Mouse (Mus musculus): ENCODE measurements around the gene Gm17651. TPM values are rescaled to one million over a fixed set of nuclear protein-coding genes. Genes with fewer than 3 reads are reported as not detected.

Gene Gm17651
- polyA plus RNA-seq, 1 experiment from 2014 or later = not detected

GRCm38 (mm10) chr3:97680631-97681320 is 6.3 kb upstream of the Gm17651 start:
- 1% methylated on average over 28 of the region's 28 CpGs for WGBS
- H3K36me3 ChIP-seq = no peaks in the 10 kb centered on the region
- no peaks in the 10 kb centered on the region for H3K9me3 ChIP-seq (replicated peaks)
- peak overlapping the region; percentile 95 for H3K4me2 ChIP-seq
- peaks cover 6% of the 10 kb centered on the region; the same call in 1 of the 2 replicates for H3K27me3 ChIP-seq (replicated peaks)
- no peak overlapping the region for H3K27ac ChIP-seq (ENCODE audit: poor library complexity, severe bottlenecking)
- H3K9ac ChIP-seq = peak overlapping the region; percentile 64
- ATAC-seq (ENCODE audit: insufficient number of reproducible peaks, low FRiP score) = peak; percentile 80
- H3K4me1 ChIP-seq (replicated peaks) = peaks cover 31% of the 10 kb centered on the region
- H3K4me3 ChIP-seq = peak overlapping the region; percentile 47

- H3K4me3 ChIP-seq = no peak overlapping the region
- WGBS = 98% methylated on average over 3 of the region's 3 CpGs
- H3K9ac ChIP-seq = no peak overlapping the region
- H3K9me3 ChIP-seq (replicated peaks) = no peaks in the 10 kb centered on the region
- H3K4me1 ChIP-seq (replicated peaks) = peaks cover 17% of the 10 kb centered on the region
- ATAC-seq (ENCODE audit: insufficient number of reproducible peaks, low FRiP score) = no peak
- no peak overlapping the region for H3K4me2 ChIP-seq
- peaks cover 2% of the 10 kb centered on the region; the same call in 1 of the 2 replicates for H3K36me3 ChIP-seq
- H3K27ac ChIP-seq (ENCODE audit: poor library complexity, severe bottlenecking) = no peak overlapping the region
- H3K27me3 ChIP-seq (replicated peaks) = peaks cover 6% of the 10 kb centered on the region; the same call in 1 of the 2 replicates
Measured at GRCm38 (mm10) chr3:97678416-97678815, 3.9 kb upstream of the Gm17651 start.

- Histone ChIP-seq H3K9me3 (replicated peaks) (no peaks in the 10 kb centered on the region), H3K36me3 (peaks cover 11% of the 10 kb centered on the region), H3K27me3 (replicated peaks) (peaks cover 6% of the 10 kb centered on the region; the same call in 1 of the 2 replicates), H3K4me1 (replicated peaks) (0 out of 2 replicates have a peak, but pooled peaks cover under 1% of the 10 kb centered on the region), H3K27ac (ENCODE audit: poor library complexity, severe bottlenecking) (no peak overlapping the region), H3K9ac (no peak overlapping the region), H3K4me3 (no peak overlapping the region), H3K4me2 (no peak overlapping the region)
- WGBS = 81% methylated on average over 3 of the region's 3 CpGs
- no peak for ATAC-seq (ENCODE audit: insufficient number of reproducible peaks, low FRiP score)
Measured at GRCm38 (mm10) chr3:97676126-97676525, 1.6 kb upstream of the Gm17651 start.

GRCm38 (mm10) chr3:97667093-97667675 is 7.3 kb downstream of the Gm17651 start:
- WGBS = 30% methylated on average over 14 of the region's 14 CpGs
- H3K36me3 ChIP-seq = peaks cover 73% of the 10 kb centered on the region
- no peak overlapping the region for H3K4me3 ChIP-seq
- H3K9ac ChIP-seq = no peak overlapping the region
- H3K27me3 ChIP-seq (replicated peaks) = no peaks in the 10 kb centered on the region
- ATAC-seq (ENCODE audit: insufficient number of reproducible peaks, low FRiP score) = no peak
- H3K4me2 ChIP-seq = peak overlapping the region; percentile 2; the same call in 1 of the 2 replicates
- H3K9me3 ChIP-seq (replicated peaks) = no peaks in the 10 kb centered on the region
- H3K4me1 ChIP-seq (replicated peaks) = peaks cover 30% of the 10 kb centered on the region
- H3K27ac ChIP-seq (ENCODE audit: poor library complexity, severe bottlenecking) = peak overlapping the region; percentile 58

GRCm38 (mm10) chr3:97666154-97666553 is 8.3 kb downstream of the Gm17651 start:
- peaks cover 35% of the 10 kb centered on the region for H3K4me1 ChIP-seq (replicated peaks)

GRCm38 (mm10) chr3:97665525-97665924 is 9.0 kb downstream of the Gm17651 start:
- H3K9ac ChIP-seq = no peak overlapping the region

More at GRCm38 (mm10) chr3:97666154-97666553, 8.3 kb downstream of the Gm17651 start:
- H3K27me3 ChIP-seq (replicated peaks) = no peaks in the 10 kb centered on the region
- no peak overlapping the region for H3K4me3 ChIP-seq
- H3K4me2 ChIP-seq = no peak overlapping the region
- H3K36me3 ChIP-seq = peaks cover 68% of the 10 kb centered on the region
- 55% methylated on average over 8 of the region's 8 CpGs for WGBS
- H3K27ac ChIP-seq (ENCODE audit: poor library complexity, severe bottlenecking) = 0 out of 2 replicates have a peak overlapping the region, but pooled peaks have one; percentile 5
- no peaks in the 10 kb centered on the region for H3K9me3 ChIP-seq (replicated peaks)
- H3K9ac ChIP-seq = no peak overlapping the region
- ATAC-seq (ENCODE audit: insufficient number of reproducible peaks, low FRiP score) = no peak

GRCm38 (mm10) chr3:97661206-97661605 is 13.3 kb downstream of the Gm17651 start:
- H3K4me2 ChIP-seq = no peak overlapping the region

More at GRCm38 (mm10) chr3:97665525-97665924, 9.0 kb downstream of the Gm17651 start:
- 61% methylated on average over 9 of the region's 9 CpGs for WGBS
- ATAC-seq (ENCODE audit: insufficient number of reproducible peaks, low FRiP score) = no peak
- Histone ChIP-seq H3K27me3 (replicated peaks) (no peaks in the 10 kb centered on the region), H3K4me3 (no peak overlapping the region), H3K4me2 (no peak overlapping the region), H3K27ac (ENCODE audit: poor library complexity, severe bottlenecking) (no peak overlapping the region), H3K36me3 (peaks cover 64% of the 10 kb centered on the region), H3K4me1 (replicated peaks) (peaks cover 37% of the 10 kb centered on the region), H3K9me3 (replicated peaks) (no peaks in the 10 kb centered on the region)

GRCm38 (mm10) chr3:97659746-97660145 is 14.7 kb downstream of the Gm17651 start:
- WGBS = 72% methylated on average over 7 of the region's 7 CpGs
- Histone ChIP-seq H3K9me3 (replicated peaks) (peaks cover 3% of the 10 kb centered on the region), H3K27ac (ENCODE audit: poor library complexity, severe bottlenecking) (no peak overlapping the region), H3K4me3 (peak overlapping the region; percentile 83), H3K9ac (peak overlapping the region; percentile 82), H3K36me3 (peaks cover 27% of the 10 kb centered on the region), H3K4me1 (replicated peaks) (peaks cover 32% of the 10 kb centered on the region), H3K4me2 (peak overlapping the region; percentile 80), H3K27me3 (replicated peaks) (no peaks in the 10 kb centered on the region)
- no peak for ATAC-seq (ENCODE audit: insufficient number of reproducible peaks, low FRiP score)

More at GRCm38 (mm10) chr3:97661206-97661605, 13.3 kb downstream of the Gm17651 start:
- ATAC-seq (ENCODE audit: insufficient number of reproducible peaks, low FRiP score) = no peak
- H3K27me3 ChIP-seq (replicated peaks) = no peaks in the 10 kb centered on the region
- no peak overlapping the region for H3K27ac ChIP-seq (ENCODE audit: poor library complexity, severe bottlenecking)
- peaks cover 37% of the 10 kb centered on the region for H3K4me1 ChIP-seq (replicated peaks)
- H3K36me3 ChIP-seq = peaks cover 32% of the 10 kb centered on the region
- H3K9ac ChIP-seq = peak overlapping the region; percentile 29; the same call in 1 of the 2 replicates
- no peak overlapping the region for H3K4me3 ChIP-seq
- no peaks in the 10 kb centered on the region for H3K9me3 ChIP-seq (replicated peaks)
- WGBS = 42% methylated on average over 8 of the region's 8 CpGs

GRCm38 (mm10) chr3:97658426-97659193 is 15.9 kb downstream of the Gm17651 start:
- H3K4me3 ChIP-seq = peak overlapping the region; percentile 83
- peaks cover 16% of the 10 kb centered on the region for H3K36me3 ChIP-seq
- peaks cover 4% of the 10 kb centered on the region for H3K9me3 ChIP-seq (replicated peaks)
- H3K27ac ChIP-seq (ENCODE audit: poor library complexity, severe bottlenecking) = peak overlapping the region; percentile 72
- peak; percentile 86 for ATAC-seq (ENCODE audit: insufficient number of reproducible peaks, low FRiP score)
- peaks cover 32% of the 10 kb centered on the region for H3K4me1 ChIP-seq (replicated peaks)
- H3K27me3 ChIP-seq (replicated peaks) = no peaks in the 10 kb centered on the region
- H3K4me2 ChIP-seq = peak overlapping the region; percentile 80
- peak overlapping the region; percentile 82 for H3K9ac ChIP-seq
- under 1% methylated on average over 47 of the region's 50 CpGs for WGBS

GRCm38 (mm10) chr3:97657655-97658411 is 16.7 kb downstream of the Gm17651 start, which contains the start of gene Prkab2:
Gene Prkab2 (plus strand): TSS chr3:97658193.
- peak within 1 kb of the TSS; percentile 80 for H3K4me2 ChIP-seq
- H3K9me3 ChIP-seq (replicated peaks) = peaks cover 4% of the 10 kb centered on the region
- no peaks in the 10 kb centered on the region for H3K27me3 ChIP-seq (replicated peaks)
- peak within 1 kb of the TSS; percentile 82 for H3K9ac ChIP-seq
- peak within 1 kb of the TSS; percentile 83 for H3K4me3 ChIP-seq
- peaks cover 32% of the 10 kb centered on the region for H3K4me1 ChIP-seq (replicated peaks)
- peaks cover 8% of the 10 kb centered on the region for H3K36me3 ChIP-seq
- peak; percentile 96 for ATAC-seq (ENCODE audit: insufficient number of reproducible peaks, low FRiP score)
- H3K27ac ChIP-seq (ENCODE audit: poor library complexity, severe bottlenecking) = peak within 1 kb of the TSS; percentile 72
- 2% methylated on average over 51 of the region's 51 CpGs for WGBS
